Mouse (Mus musculus) intestine, embryonic 14.5 days (tissue): ENCODE data around the gene Galnt18. TPM values are rescaled to one million over a fixed set of nuclear protein-coding genes. Genes with fewer than 3 reads are reported as not detected.

ENCODE experiments used
- ATAC-seq: fragments of 200-750 bp; cut with Nextera tagmentation; replicated peaks from 2 replicates; pipeline ENCODE4 v1.8.0; 2017; ENCODE audit warnings: low read depth, moderate number of reproducible peaks, moderate TSS enrichment, moderate library complexity; ENCODE audit not compliant: low FRiP score, low TSS enrichment
- DNase-seq: peaks from one replicate; pipeline ENCODE4 v3.0.0-alpha.2; 2018; ENCODE audit warnings: low spot score
- H3K27ac ChIP-seq: fragments of 300-500 bp; sonication (generic); 2 replicates; pipeline ENCODE4 v1.5.1; 2014; ENCODE audit warnings: low read depth, mild to moderate bottlenecking, control low read depth
- H3K27me3 ChIP-seq: fragments of 300-500 bp; sonication (generic); replicated peaks from 2 replicates; pipeline ENCODE4 v1.6.1; 2014; ENCODE audit warnings: low read length, control low read depth; ENCODE audit not compliant: control insufficient read depth, insufficient read depth
- H3K36me3 ChIP-seq: fragments of 300-500 bp; sonication (generic); 2 replicates; pipeline ENCODE4 v1.6.1; 2014; ENCODE audit warnings: low read length, control low read depth; ENCODE audit not compliant: control insufficient read depth, insufficient read depth
- H3K4me1 ChIP-seq: fragments of 300-500 bp; sonication (generic); replicated peaks from 2 replicates; pipeline ENCODE4 v1.6.1; 2014; ENCODE audit warnings: low read length, control low read depth, mixed read lengths; ENCODE audit not compliant: control insufficient read depth, insufficient read depth
- H3K4me2 ChIP-seq: fragments of 300-500 bp; sonication (generic); 2 replicates; pipeline ENCODE4 v1.6.1; 2014; ENCODE audit warnings: low read length
- H3K4me3 ChIP-seq: fragments of 300-500 bp; sonication (generic); 2 replicates; pipeline ENCODE4 v1.5.1; 2014; ENCODE audit warnings: low read depth, low read length, control low read depth, mixed read lengths
- H3K9ac ChIP-seq: fragments of 300-500 bp; sonication (generic); 2 replicates; pipeline ENCODE4 v1.6.1; 2014; ENCODE audit warnings: mild to moderate bottlenecking, low read length
- H3K9me3 ChIP-seq: fragments of 300-500 bp; sonication (generic); 2 replicates; pipeline ENCODE4 v1.6.1; 2016; ENCODE audit warnings: low read length, control low read depth; ENCODE audit not compliant: control insufficient read depth
- WGBS: fragments of 180-500 bp; shearing (Covaris S2); extraction: QIAGEN DNeasy Blood & Tissue Kit; methylation state at CpG from one replicate; pipeline ENCODE4 v1.1.7; 2014; 5-methylcytosine and 5-hydroxymethylcytosine counted together
- polyA plus RNA-seq: library from polyadenylated mRNA; unstranded; fragments of >200 nt; fragmentation: Nextera tagmentation; extraction: Ambion mirVana; gene quantifications from 2 replicates; pipeline ENCODE4 v1.2.1, GENCODE M21; 2014

The Galnt18 gene
- polyA plus RNA-seq, 1 experiment from 2014 or later = 18.8 TPM

DNA sequence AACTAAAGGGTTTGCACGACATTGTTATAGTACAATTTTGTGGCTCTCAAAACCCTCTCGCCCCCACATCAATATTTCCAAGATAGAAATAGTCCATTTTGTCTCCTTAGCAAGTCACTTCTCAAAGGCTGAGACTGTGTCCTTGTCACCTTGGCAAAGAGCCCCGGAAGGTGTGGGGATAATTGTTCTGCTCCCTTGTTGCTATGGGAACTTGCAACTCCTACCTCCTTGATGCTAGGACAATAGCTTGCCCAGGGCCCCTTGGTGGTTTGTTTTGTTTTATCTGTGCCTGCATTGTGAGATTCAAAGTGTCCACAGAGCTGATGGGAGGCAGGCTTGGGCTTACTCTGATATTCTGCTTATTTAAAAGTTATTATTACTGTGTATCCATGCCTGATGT is 80.3 kb downstream of the Galnt18 start:
- ATAC-seq = no peak
- WGBS = 77% methylated on average over 3 of the region's 3 CpGs
- Histone ChIP-seq H3K4me3 (no peak overlapping the region), H3K4me2 (no peak overlapping the region), H3K9me3 (no peaks in the 10 kb centered on the region), H3K36me3 (no peaks in the 10 kb centered on the region), H3K9ac (no peak overlapping the region), H3K27me3 (no peaks in the 10 kb centered on the region), H3K27ac (no peak overlapping the region), H3K4me1 (no peaks in the 10 kb centered on the region)
- no peak for DNase-seq

DNA sequence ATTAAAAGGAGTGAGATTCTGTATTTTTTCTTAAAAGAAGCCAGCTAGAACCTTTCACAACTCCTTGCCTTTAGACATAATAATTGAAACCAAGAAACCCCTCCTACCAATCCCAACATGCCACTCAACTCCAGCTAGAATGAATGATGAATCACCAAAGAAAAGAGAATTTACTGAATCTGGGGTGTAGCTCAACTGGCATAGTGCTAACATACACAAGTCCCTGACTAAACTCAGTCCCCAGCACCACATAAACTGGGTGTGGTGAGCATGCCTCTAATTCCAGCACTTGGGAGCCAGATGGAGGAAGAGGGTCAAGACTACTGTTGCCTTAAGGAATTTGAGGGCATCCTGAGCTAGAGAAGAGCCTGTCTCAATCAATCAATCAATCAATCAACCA is 83.6 kb downstream of the Galnt18 start:
- no peak overlapping the region for H3K4me3 ChIP-seq
- no peak for ATAC-seq

DNA sequence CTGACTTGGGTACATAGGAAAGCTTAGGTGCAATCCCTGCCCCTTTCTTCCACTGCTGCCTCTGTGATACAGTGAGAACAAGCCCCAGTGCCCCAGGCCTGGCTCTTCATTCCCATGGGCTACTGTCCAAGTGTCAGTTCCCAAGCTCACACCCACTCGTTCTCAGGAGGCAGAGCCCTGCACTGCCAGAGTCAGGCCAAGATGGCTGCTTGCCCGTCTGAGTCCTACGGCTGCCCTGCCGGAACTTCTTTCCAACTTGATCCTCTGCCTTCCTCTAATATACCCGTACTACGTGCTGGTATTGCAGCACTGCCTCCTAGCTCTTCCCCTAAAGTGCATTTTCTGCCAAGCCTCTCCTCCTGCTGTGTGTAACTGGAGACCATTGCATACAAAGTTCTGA is 85.5 kb downstream of the Galnt18 start:
- DNase-seq (no peak), ATAC-seq (no peak)
- no peaks in the 10 kb centered on the region for H3K9me3 ChIP-seq
- H3K4me3 ChIP-seq = no peak overlapping the region
- H3K9ac ChIP-seq = no peak overlapping the region
- H3K4me1 ChIP-seq = no peaks in the 10 kb centered on the region
- H3K27me3 ChIP-seq = no peaks in the 10 kb centered on the region
- WGBS = 80% methylated on average over 6 of the region's 6 CpGs
- H3K36me3 ChIP-seq = no peaks in the 10 kb centered on the region
- H3K4me2 ChIP-seq = no peak overlapping the region
- H3K27ac ChIP-seq = no peak overlapping the region

More for the DNA sequence above, 83.6 kb downstream of the Galnt18 start:
- H3K9ac ChIP-seq = no peak overlapping the region
- H3K9me3 ChIP-seq = no peaks in the 10 kb centered on the region
- no peaks in the 10 kb centered on the region for H3K27me3 ChIP-seq
- H3K4me1 ChIP-seq = no peaks in the 10 kb centered on the region
- H3K4me2 ChIP-seq = no peak overlapping the region
- no peak for DNase-seq
- H3K36me3 ChIP-seq = no peaks in the 10 kb centered on the region
- H3K27ac ChIP-seq = no peak overlapping the region

DNA sequence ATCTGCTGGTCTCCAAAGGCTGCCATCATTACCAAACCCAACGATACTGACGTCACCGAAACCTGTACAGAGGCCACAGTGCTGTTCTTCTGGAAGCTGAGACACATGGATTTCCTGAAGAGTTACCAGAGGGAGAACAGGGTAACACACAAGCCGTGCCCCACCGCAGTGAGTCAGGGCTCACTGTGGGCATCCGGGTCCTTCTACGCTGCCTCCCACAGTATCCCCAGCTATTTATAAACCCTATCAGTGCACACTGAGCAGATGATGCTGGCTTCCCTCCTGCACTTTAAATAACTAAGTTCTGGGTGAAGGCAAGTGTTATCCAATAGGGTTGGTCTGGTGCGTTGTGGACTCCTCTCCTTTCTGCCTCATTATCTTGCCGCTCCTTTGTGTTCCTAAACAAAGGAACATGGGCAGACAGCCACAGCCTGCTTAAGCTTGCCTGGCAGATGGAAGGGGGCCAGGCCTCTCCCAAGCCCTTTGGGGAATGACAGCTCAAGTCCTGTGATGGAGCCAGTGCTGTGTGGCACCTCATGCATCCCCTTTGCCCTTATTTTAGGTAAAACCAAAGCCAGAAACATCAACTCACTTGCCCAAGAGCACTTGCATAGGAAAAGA is 87.0 kb downstream of the Galnt18 start:
- no peak overlapping the region for H3K4me2 ChIP-seq
- 88% methylated on average over 9 of the region's 9 CpGs for WGBS

DNA sequence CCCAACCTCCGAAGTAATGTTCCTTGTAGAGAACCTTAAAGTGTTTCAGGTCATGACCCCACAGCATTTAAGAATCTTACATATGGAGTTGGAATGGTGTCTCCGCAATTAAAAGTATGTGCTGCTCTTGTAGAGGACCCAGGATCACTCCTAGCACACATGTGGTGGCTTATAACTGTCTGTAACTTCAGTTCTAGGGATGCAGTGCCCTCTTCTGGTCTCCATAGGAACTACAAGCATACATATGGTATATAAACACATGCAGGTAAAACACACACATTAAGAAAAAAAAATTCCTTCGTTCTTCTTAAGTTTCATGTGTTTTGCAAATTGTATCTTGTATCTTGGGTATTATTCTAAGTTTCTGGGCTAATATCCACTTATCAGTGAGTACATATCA is 99.7 kb downstream of the Galnt18 start:
- no peaks in the 10 kb centered on the region for H3K27me3 ChIP-seq
- peaks cover 5% of the 10 kb centered on the region for H3K4me1 ChIP-seq
- no peak overlapping the region for H3K27ac ChIP-seq
- H3K4me3 ChIP-seq = no peak overlapping the region
- no peak overlapping the region for H3K9ac ChIP-seq
- DNase-seq = no peak
- no peak for ATAC-seq
- H3K9me3 ChIP-seq = no peaks in the 10 kb centered on the region
- H3K4me2 ChIP-seq = no peak overlapping the region
- WGBS = 96% methylated on average over 3 of the region's 3 CpGs
- no peaks in the 10 kb centered on the region for H3K36me3 ChIP-seq

More for the DNA sequence above, 87.0 kb downstream of the Galnt18 start:
- Histone ChIP-seq H3K27ac (no peak overlapping the region), H3K27me3 (no peaks in the 10 kb centered on the region), H3K36me3 (no peaks in the 10 kb centered on the region), H3K4me1 (no peaks in the 10 kb centered on the region), H3K4me3 (no peak overlapping the region), H3K9me3 (no peaks in the 10 kb centered on the region), H3K9ac (no peak overlapping the region)
- no peak for ATAC-seq
- no peak for DNase-seq

DNA sequence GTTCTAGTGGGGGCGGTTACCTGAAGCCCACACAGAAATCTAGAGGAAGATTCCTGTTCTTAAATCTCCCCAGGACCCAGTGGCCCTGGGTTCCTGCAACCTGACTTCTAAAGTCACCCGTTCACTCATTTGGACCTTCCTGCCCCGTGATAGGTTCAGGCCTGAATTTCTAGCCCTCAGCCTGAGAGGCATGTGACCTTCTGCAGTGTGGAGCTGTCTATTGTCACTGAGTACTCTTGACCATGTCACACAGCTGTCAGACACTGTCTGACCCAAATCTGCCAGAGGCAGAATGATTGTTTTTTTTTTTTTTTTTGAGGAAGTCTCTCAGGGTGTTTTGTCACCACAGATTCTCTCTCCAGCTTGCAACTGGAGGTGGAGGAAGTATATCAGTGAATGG is 103.3 kb downstream of the Galnt18 start:
- ATAC-seq (no peak), DNase-seq (no peak)
- Histone ChIP-seq H3K4me3 (no peak overlapping the region), H3K4me1 (no peaks in the 10 kb centered on the region), H3K4me2 (no peak overlapping the region), H3K27me3 (no peaks in the 10 kb centered on the region), H3K36me3 (no peaks in the 10 kb centered on the region), H3K9me3 (no peaks in the 10 kb centered on the region), H3K9ac (no peak overlapping the region), H3K27ac (no peak overlapping the region)
- WGBS = 78% methylated on average over 3 of the region's 3 CpGs

DNA sequence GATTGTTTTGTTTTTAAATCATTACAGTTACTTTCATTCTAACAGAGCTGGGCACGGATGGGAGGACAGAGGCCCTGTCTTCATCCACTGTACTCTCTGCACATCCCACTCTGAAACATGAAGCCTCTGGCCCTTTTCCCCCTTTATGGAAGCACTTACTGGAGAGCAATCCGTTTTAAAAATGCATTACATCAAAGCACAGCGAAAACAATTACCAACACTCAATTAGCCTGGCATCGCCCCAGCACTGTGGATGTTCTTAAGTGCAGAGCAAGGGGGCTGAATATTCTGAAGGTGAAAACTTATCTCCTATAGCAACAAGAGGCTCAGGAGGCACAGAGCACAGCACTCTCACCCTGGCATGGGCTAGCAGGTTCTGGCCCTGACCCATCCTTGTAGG is 107.3 kb downstream of the Galnt18 start:
- no peaks in the 10 kb centered on the region for H3K36me3 ChIP-seq
- H3K27me3 ChIP-seq = no peaks in the 10 kb centered on the region
- no peak for ATAC-seq
- H3K27ac ChIP-seq = no peak overlapping the region
- no peak overlapping the region for H3K9ac ChIP-seq
- WGBS = 47% methylated on average over 4 of the region's 4 CpGs
- DNase-seq = no peak
- no peaks in the 10 kb centered on the region for H3K4me1 ChIP-seq
- H3K4me3 ChIP-seq = no peak overlapping the region
- H3K4me2 ChIP-seq = no peak overlapping the region
- no peaks in the 10 kb centered on the region for H3K9me3 ChIP-seq

DNA sequence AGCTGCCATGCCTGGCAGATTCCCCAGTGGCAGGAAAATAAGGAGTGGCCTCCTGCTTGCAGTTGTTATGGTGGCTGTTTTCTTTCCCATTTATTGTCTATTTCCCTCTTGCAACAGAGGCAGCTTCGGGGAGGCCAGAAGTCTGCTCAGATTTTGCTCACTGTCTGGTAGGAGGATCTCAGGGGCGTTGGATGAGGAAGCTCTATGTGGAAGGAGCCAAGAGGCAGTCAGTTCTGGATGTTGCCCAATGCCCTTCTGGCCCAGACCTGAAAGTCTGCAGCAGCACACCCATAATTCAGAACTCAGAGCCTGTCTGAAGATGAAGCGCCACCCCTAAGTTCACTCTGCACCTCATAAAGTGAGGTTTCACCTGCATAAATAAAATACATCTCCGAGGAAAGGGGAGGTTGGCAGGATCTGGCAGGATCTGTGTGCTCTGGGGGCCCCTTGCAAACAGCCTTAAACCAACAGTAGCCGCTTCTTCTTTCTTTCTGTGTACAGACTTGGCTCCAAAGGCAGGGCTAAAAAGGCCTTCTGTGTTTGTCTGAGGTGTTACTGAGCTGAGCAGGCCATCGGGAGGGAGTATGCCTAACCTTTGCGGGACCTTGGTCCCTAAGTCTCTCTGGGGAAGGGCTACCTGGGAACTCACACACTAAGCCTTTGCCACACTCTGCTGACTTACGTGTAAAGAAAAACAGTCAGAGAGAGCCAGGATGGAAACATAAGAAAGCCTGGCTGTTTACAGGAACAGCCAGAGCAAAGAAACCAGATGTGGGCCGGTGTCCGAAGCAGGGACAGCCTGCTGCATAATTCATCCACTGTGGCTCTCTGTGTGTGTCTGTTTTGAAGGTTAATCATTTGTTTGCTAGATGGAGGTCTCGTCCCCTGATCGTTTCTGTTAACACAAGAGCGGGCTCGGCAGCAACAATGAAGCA is 116.4 kb downstream of the Galnt18 start:
- DNase-seq = peak; percentile 56
- Histone ChIP-seq H3K4me1 (peaks cover 13% of the 10 kb centered on the region), H3K9ac (no peak overlapping the region), H3K36me3 (no peaks in the 10 kb centered on the region), H3K27me3 (no peaks in the 10 kb centered on the region), H3K27ac (peak overlapping the region; percentile 24), H3K4me2 (no peak overlapping the region), H3K4me3 (no peak overlapping the region), H3K9me3 (no peaks in the 10 kb centered on the region)
- ATAC-seq = no peak
- WGBS = 22% methylated on average over 14 of the region's 14 CpGs
